Mouse (Mus musculus) kidney, embryonic 16.5 days (tissue): ENCODE results near the gene Ptges. TPM values are rescaled to one million over a fixed set of nuclear protein-coding genes. Genes with fewer than 3 reads are reported as not detected.
A peak's percentile ranks its signal among the peaks of the same experiment; 100 is the strongest.

Experiments
- ATAC-seq: fragments of 200-750 bp; cut with Nextera tagmentation; 2 replicates; pipeline ENCODE4 v1.8.0; 2017; ENCODE audit warnings: moderate TSS enrichment; ENCODE audit not compliant: low FRiP score, low TSS enrichment
- H3K27ac ChIP-seq: fragments of 300-500 bp; sonication (generic); 2 replicates; pipeline ENCODE4 v1.5.1; 2014; ENCODE audit warnings: low read length
- H3K27me3 ChIP-seq: fragments of 300-500 bp; sonication (generic); 2 replicates; pipeline ENCODE4 v1.6.1; 2014; ENCODE audit warnings: low read length, control low read depth, mixed read lengths; ENCODE audit not compliant: insufficient read depth
- H3K36me3 ChIP-seq: fragments of 300-500 bp; sonication (generic); 2 replicates; pipeline ENCODE4 v1.6.1; 2014; ENCODE audit warnings: low read length, control low read depth, mixed read lengths; ENCODE audit not compliant: insufficient read depth
- H3K4me1 ChIP-seq: fragments of 300-500 bp; sonication (generic); 2 replicates; pipeline ENCODE4 v1.6.1; 2014; ENCODE audit warnings: low read length, control low read depth, mixed read lengths; ENCODE audit not compliant: insufficient read depth
- H3K4me2 ChIP-seq: fragments of 300-500 bp; sonication (generic); replicated peaks from 2 replicates; pipeline ENCODE4 v1.6.1; 2014; ENCODE audit warnings: low read depth, low read length
- H3K4me3 ChIP-seq: fragments of 300-500 bp; sonication (generic); 2 replicates; pipeline ENCODE4 v1.5.1; 2014; ENCODE audit warnings: mild to moderate bottlenecking, low read length
- H3K9ac ChIP-seq: fragments of 300-500 bp; sonication (generic); replicated peaks from 2 replicates; pipeline ENCODE4 v1.6.1; 2014; ENCODE audit warnings: low read length
- H3K9me3 ChIP-seq: fragments of 300-500 bp; sonication (generic); 2 replicates; pipeline ENCODE4 v1.6.1; 2016; ENCODE audit warnings: low read length, control low read depth
- WGBS: fragments of 180-500 bp; shearing (Covaris S2); extraction: QIAGEN DNeasy Blood & Tissue Kit; methylation state at CpG from one replicate; pipeline ENCODE4 v1.1.7; 2014; 5-methylcytosine and 5-hydroxymethylcytosine counted together
- polyA plus RNA-seq: library from polyadenylated mRNA; unstranded; fragments of >200 nt; fragmentation: Nextera tagmentation; extraction: Ambion mirVana; gene quantifications from 2 replicates; pipeline ENCODE4 v1.2.1, GENCODE M21; 2015

Ptges gene
- polyA plus RNA-seq, 1 experiment from 2014 or later = 25.2 TPM

GRCm38 (mm10) chr2:30891002-30891401 is 38.7 kb downstream of the Ptges start:
- Histone ChIP-seq H3K9me3 (peaks cover 5% of the 10 kb centered on the region; the same call in 1 of the 2 replicates), H3K4me3 (no peak overlapping the region), H3K27ac (no peak overlapping the region), H3K4me1 (peaks cover 13% of the 10 kb centered on the region), H3K9ac (no peak overlapping the region), H3K4me2 (no peak overlapping the region), H3K27me3 (no peaks in the 10 kb centered on the region), H3K36me3 (no peaks in the 10 kb centered on the region)
- WGBS = 9% methylated on average over 3 of the region's 3 CpGs
- peak; percentile 62; the same call in 1 of the 2 replicates for ATAC-seq

GRCm38 (mm10) chr2:30885453-30886163 is 44.1 kb downstream of the Ptges start:
- Histone ChIP-seq H3K9me3 (peaks cover 5% of the 10 kb centered on the region; the same call in 1 of the 2 replicates), H3K4me3 (no peak overlapping the region), H3K36me3 (no peaks in the 10 kb centered on the region), H3K4me1 (0 out of 2 replicates have a peak, but pooled peaks cover 6% of the 10 kb centered on the region), H3K27me3 (no peaks in the 10 kb centered on the region), H3K9ac (no peak overlapping the region), H3K4me2 (no peak overlapping the region), H3K27ac (peak overlapping the region; percentile 36; the same call in 1 of the 2 replicates)
- WGBS = 27% methylated on average over 9 of the region's 9 CpGs
- 0 out of 2 replicates have a peak, but pooled peaks have one; percentile 19 for ATAC-seq

- Histone ChIP-seq H3K4me2 (no peak overlapping the region), H3K4me3 (no peak overlapping the region), H3K36me3 (no peaks in the 10 kb centered on the region), H3K4me1 (0 out of 2 replicates have a peak, but pooled peaks cover 6% of the 10 kb centered on the region), H3K9ac (no peak overlapping the region), H3K27ac (no peak overlapping the region), H3K27me3 (no peaks in the 10 kb centered on the region), H3K9me3 (peaks cover 5% of the 10 kb centered on the region; the same call in 1 of the 2 replicates)
- ATAC-seq = no peak
- 97% methylated on average over 4 of the region's 4 CpGs for WGBS
These were observed 44.8 kb downstream of the Ptges start for GRCm38 (mm10) chr2:30884852-30885373.

GRCm38 (mm10) chr2:30881215-30881614 is 48.4 kb downstream of the Ptges start:
- H3K9ac ChIP-seq = no peak overlapping the region
- no peaks in the 10 kb centered on the region; the same call in 1 of the 2 replicates for H3K9me3 ChIP-seq
- no peaks in the 10 kb centered on the region for H3K36me3 ChIP-seq
- no peaks in the 10 kb centered on the region for H3K27me3 ChIP-seq
- no peak for ATAC-seq
- no peak overlapping the region for H3K4me3 ChIP-seq
- no peak overlapping the region for H3K4me2 ChIP-seq
- peaks cover 9% of the 10 kb centered on the region; the same call in 1 of the 2 replicates for H3K4me1 ChIP-seq
- no peak overlapping the region for H3K27ac ChIP-seq
- WGBS = 76% methylated on average over 7 of the region's 7 CpGs

GRCm38 (mm10) chr2:30879481-30879880 is 50.2 kb downstream of the Ptges start:
- no peak for ATAC-seq
- no peak overlapping the region for H3K9ac ChIP-seq
- no peaks in the 10 kb centered on the region; the same call in 1 of the 2 replicates for H3K9me3 ChIP-seq
- no peaks in the 10 kb centered on the region for H3K27me3 ChIP-seq
- 91% methylated on average over 15 of the region's 15 CpGs for WGBS
- H3K4me3 ChIP-seq = no peak overlapping the region
- no peak overlapping the region for H3K27ac ChIP-seq
- H3K4me2 ChIP-seq = no peak overlapping the region
- no peaks in the 10 kb centered on the region for H3K36me3 ChIP-seq
- peaks cover 21% of the 10 kb centered on the region for H3K4me1 ChIP-seq

GRCm38 (mm10) chr2:30875621-30876432 is 53.8 kb downstream of the Ptges start:
- 50% methylated on average over 11 of the region's 11 CpGs for WGBS
- no peaks in the 10 kb centered on the region for H3K36me3 ChIP-seq
- no peak overlapping the region; the same call in 1 of the 2 replicates for H3K9ac ChIP-seq
- no peak overlapping the region for H3K4me2 ChIP-seq
- H3K27ac ChIP-seq = peak overlapping the region; percentile 52
- H3K9me3 ChIP-seq = no peaks in the 10 kb centered on the region; the same call in 1 of the 2 replicates
- peaks cover 28% of the 10 kb centered on the region for H3K4me1 ChIP-seq
- ATAC-seq = no peak
- H3K4me3 ChIP-seq = no peak overlapping the region
- no peaks in the 10 kb centered on the region for H3K27me3 ChIP-seq

GRCm38 (mm10) chr2:30875096-30875495 is 54.6 kb downstream of the Ptges start:
- WGBS = 63% methylated on average over 7 of the region's 7 CpGs
- H3K4me2 ChIP-seq = no peak overlapping the region
- H3K27me3 ChIP-seq = no peaks in the 10 kb centered on the region
- no peaks in the 10 kb centered on the region for H3K36me3 ChIP-seq
- H3K27ac ChIP-seq = no peak overlapping the region
- peak overlapping the region; percentile 13 for H3K9ac ChIP-seq
- no peaks in the 10 kb centered on the region; the same call in 1 of the 2 replicates for H3K9me3 ChIP-seq
- peaks cover 28% of the 10 kb centered on the region for H3K4me1 ChIP-seq
- H3K4me3 ChIP-seq = no peak overlapping the region
- no peak for ATAC-seq

- Histone ChIP-seq H3K9ac (no peak overlapping the region; the same call in 1 of the 2 replicates), H3K27ac (no peak overlapping the region), H3K27me3 (no peaks in the 10 kb centered on the region), H3K4me2 (no peak overlapping the region), H3K4me3 (no peak overlapping the region), H3K4me1 (peaks cover 28% of the 10 kb centered on the region), H3K9me3 (no peaks in the 10 kb centered on the region; the same call in 1 of the 2 replicates), H3K36me3 (no peaks in the 10 kb centered on the region)
- 50% methylated on average over 10 of the region's 10 CpGs for WGBS
- no peak for ATAC-seq
These were observed 55.2 kb downstream of the Ptges start for GRCm38 (mm10) chr2:30874445-30874844.

GRCm38 (mm10) chr2:30872669-30873068 is 57.0 kb downstream of the Ptges start:
- 78% methylated on average over 6 of the region's 6 CpGs for WGBS
- H3K27ac ChIP-seq = no peak overlapping the region
- no peak overlapping the region for H3K9ac ChIP-seq
- H3K4me2 ChIP-seq = no peak overlapping the region
- no peak overlapping the region for H3K4me3 ChIP-seq
- H3K36me3 ChIP-seq = no peaks in the 10 kb centered on the region
- no peaks in the 10 kb centered on the region for H3K27me3 ChIP-seq
- H3K4me1 ChIP-seq = peaks cover 28% of the 10 kb centered on the region
- no peak for ATAC-seq
- no peaks in the 10 kb centered on the region for H3K9me3 ChIP-seq
